Mouse (Mus musculus) megakaryocyte, embryonic 14.5 days (primary cell): Measurements from ENCODE around the gene Olfr777.

Experiments
- FLI1 ChIP-seq: IDR thresholded peaks from 2 replicates; pipeline ENCODE4 v1.6.1; 2012; ENCODE audit warnings: low read length, inconsistent platforms, mixed read lengths
- GATA1 ChIP-seq: IDR thresholded peaks from 3 replicates; pipeline ENCODE4 v1.6.1; 2012; ENCODE audit warnings: mixed read lengths, low read length, inconsistent platforms, borderline replicate concordance

DNA sequence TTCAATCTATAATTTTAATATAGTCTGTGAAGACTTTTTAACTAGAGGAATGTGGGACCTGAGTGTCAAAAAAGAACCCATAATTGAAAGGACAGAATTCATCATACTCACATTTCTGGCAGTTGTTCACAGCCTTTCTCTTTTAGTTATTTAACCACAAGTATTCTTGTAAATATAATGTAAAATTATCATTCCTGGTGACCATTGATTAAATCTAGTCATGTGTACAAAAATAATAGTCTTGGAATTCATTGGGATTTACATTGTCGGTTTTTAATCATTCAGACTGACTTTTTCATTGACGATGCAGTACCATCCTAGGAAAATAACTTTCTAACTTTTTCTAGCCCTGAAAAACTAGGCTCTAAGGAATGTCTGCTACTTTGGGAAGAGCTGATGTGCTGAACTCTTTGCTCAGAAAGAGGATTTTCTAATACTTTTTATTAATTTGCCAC lies at the start of gene Olfr777:
- TF ChIP-seq GATA1, result no peak
- no peak for TF ChIP-seq FLI1
